Mouse (Mus musculus): ENCODE results near the gene Spen. TPM values are rescaled to one million over a fixed set of nuclear protein-coding genes. Genes with fewer than 3 reads are reported as not detected.

Spen gene
- total and polyA plus RNA-seq, 2 experiments from 2014 or later: 2.3 to 4.9 TPM

GRCm38 (mm10) chr4:141461576-141461975 lies 76.8 kb downstream of the Spen start:
- Histone ChIP-seq H3K27me3 (ENCODE audit: control insufficient read depth, insufficient read depth, low read length) (no peaks in the 10 kb centered on the region), H3K4me1 (ENCODE audit: control insufficient read depth, insufficient read depth) (peaks cover 8% of the 10 kb centered on the region; the same call in 1 of the 2 replicates), H3K27ac (ENCODE audit: low read depth) (no peak overlapping the region), H3K9me3 (replicated peaks; ENCODE audit: control insufficient read depth, low read length) (no peaks in the 10 kb centered on the region), H3K4me2 (ENCODE audit: low read depth, low read length) (no peak overlapping the region), H3K9ac (replicated peaks; ENCODE audit: low read depth, low read length) (no peak overlapping the region), H3K36me3 (replicated peaks; ENCODE audit: control insufficient read depth, insufficient read depth, low read length) (peaks cover 51% of the 10 kb centered on the region), H3K4me3 (ENCODE audit: low read depth, low read length) (no peak overlapping the region)
- no peak for ATAC-seq (ENCODE audit: insufficient read depth, low read depth)
- TF ChIP-seq EP300 (IDR thresholded peaks at IDR 0.05; ENCODE audit: low read depth) (no peak), CTCF (IDR thresholded peaks at IDR 0.05; ENCODE audit: low read depth) (no peak)
- no peak for DNase-seq (ENCODE audit: low spot score)
- WGBS: 86% methylated on average over 12 of the region's 12 CpGs

DNA sequence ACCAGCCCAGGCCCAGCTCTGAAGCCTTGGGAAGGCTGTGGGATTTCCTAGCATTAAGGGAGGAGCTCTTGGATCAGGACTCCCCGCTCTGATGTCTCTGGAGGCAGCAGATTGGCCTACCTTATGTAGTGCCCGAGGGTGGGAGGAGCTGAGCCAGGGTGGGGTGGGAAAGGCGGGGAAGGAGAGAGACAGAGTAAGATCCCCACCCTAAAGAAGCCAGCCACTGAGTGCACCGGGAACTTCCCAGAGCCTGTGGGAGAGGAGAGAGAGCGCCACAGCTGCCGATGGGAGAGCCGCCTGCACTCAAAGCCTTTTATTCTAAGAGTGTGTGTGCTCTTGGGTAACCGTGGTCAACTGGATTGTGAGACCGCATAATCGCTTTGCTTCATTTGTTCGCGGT lies 77.3 kb downstream of the Spen start:
- Histone ChIP-seq H3K4me1 (ENCODE audit: control insufficient read depth, insufficient read depth) (peaks cover 8% of the 10 kb centered on the region; the same call in 1 of the 2 replicates), H3K36me3 (replicated peaks; ENCODE audit: control insufficient read depth, insufficient read depth, low read length) (peaks cover 50% of the 10 kb centered on the region), H3K4me2 (ENCODE audit: low read depth, low read length) (no peak overlapping the region), H3K27ac (ENCODE audit: low read depth) (no peak overlapping the region), H3K27me3 (ENCODE audit: control insufficient read depth, insufficient read depth, low read length) (no peaks in the 10 kb centered on the region), H3K4me3 (ENCODE audit: low read depth, low read length) (no peak overlapping the region), H3K9me3 (replicated peaks; ENCODE audit: control insufficient read depth, low read length) (no peaks in the 10 kb centered on the region), H3K9ac (replicated peaks; ENCODE audit: low read depth, low read length) (no peak overlapping the region)
- 69% methylated on average over 12 of the region's 12 CpGs for WGBS
- TF ChIP-seq CTCF (IDR thresholded peaks at IDR 0.05; ENCODE audit: low read depth) (no peak), EP300 (IDR thresholded peaks at IDR 0.05; ENCODE audit: low read depth) (no peak)
- ATAC-seq (ENCODE audit: insufficient read depth, low read depth) (no peak), DNase-seq (ENCODE audit: low spot score) (no peak)

GRCm38 (mm10) chr4:141460481-141460880 lies 77.9 kb downstream of the Spen start:
- Histone ChIP-seq H3K4me1 (ENCODE audit: control insufficient read depth, insufficient read depth) (peaks cover 8% of the 10 kb centered on the region; the same call in 1 of the 2 replicates), H3K4me2 (ENCODE audit: low read depth, low read length) (no peak overlapping the region), H3K4me3 (ENCODE audit: low read depth, low read length) (no peak overlapping the region), H3K36me3 (replicated peaks; ENCODE audit: control insufficient read depth, insufficient read depth, low read length) (peaks cover 44% of the 10 kb centered on the region), H3K9ac (replicated peaks; ENCODE audit: low read depth, low read length) (no peak overlapping the region), H3K27ac (ENCODE audit: low read depth) (no peak overlapping the region), H3K9me3 (replicated peaks; ENCODE audit: control insufficient read depth, low read length) (no peaks in the 10 kb centered on the region), H3K27me3 (ENCODE audit: control insufficient read depth, insufficient read depth, low read length) (no peaks in the 10 kb centered on the region)
- no peak for DNase-seq (ENCODE audit: low spot score)
- no peak for ATAC-seq (ENCODE audit: insufficient read depth, low read depth)
- WGBS: 91% methylated on average over 4 of the region's 4 CpGs
- TF ChIP-seq EP300 (IDR thresholded peaks at IDR 0.05; ENCODE audit: low read depth) (no peak), CTCF (IDR thresholded peaks at IDR 0.05; ENCODE audit: low read depth) (no peak)

DNA sequence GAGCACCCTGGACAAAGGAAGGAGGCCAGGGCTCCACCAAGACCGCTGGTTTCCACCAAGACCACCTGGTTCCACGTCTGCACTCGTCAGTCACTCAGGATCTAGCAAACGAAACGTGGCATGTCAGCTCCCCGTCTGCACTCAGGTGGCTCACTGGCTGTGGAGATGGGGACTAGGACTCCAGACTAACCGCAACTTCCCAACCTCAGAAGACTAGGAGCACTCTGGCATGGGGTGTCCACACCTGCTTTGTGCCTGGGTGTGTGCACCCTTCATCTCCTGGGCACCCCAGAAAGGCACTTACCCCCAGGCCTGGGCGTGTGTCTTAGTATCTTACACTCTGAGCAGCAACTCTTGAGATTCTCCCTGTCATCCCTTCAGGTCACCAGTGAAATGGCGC lies 78.6 kb downstream of the Spen start:
- Histone ChIP-seq H3K27me3 (ENCODE audit: control insufficient read depth, insufficient read depth, low read length) (no peaks in the 10 kb centered on the region), H3K27ac (ENCODE audit: low read depth) (no peak overlapping the region), H3K36me3 (replicated peaks; ENCODE audit: control insufficient read depth, insufficient read depth, low read length) (peaks cover 37% of the 10 kb centered on the region), H3K4me1 (ENCODE audit: control insufficient read depth, insufficient read depth) (peaks cover 8% of the 10 kb centered on the region; the same call in 1 of the 2 replicates), H3K4me2 (ENCODE audit: low read depth, low read length) (no peak overlapping the region), H3K9me3 (replicated peaks; ENCODE audit: control insufficient read depth, low read length) (no peaks in the 10 kb centered on the region), H3K9ac (replicated peaks; ENCODE audit: low read depth, low read length) (no peak overlapping the region), H3K4me3 (ENCODE audit: low read depth, low read length) (no peak overlapping the region)
- ATAC-seq (ENCODE audit: insufficient read depth, low read depth) (no peak), DNase-seq (ENCODE audit: low spot score) (no peak)
- 89% methylated on average over 9 of the region's 9 CpGs for WGBS
- TF ChIP-seq CTCF (IDR thresholded peaks at IDR 0.05; ENCODE audit: low read depth) (no peak), EP300 (IDR thresholded peaks at IDR 0.05; ENCODE audit: low read depth) (no peak)

DNA sequence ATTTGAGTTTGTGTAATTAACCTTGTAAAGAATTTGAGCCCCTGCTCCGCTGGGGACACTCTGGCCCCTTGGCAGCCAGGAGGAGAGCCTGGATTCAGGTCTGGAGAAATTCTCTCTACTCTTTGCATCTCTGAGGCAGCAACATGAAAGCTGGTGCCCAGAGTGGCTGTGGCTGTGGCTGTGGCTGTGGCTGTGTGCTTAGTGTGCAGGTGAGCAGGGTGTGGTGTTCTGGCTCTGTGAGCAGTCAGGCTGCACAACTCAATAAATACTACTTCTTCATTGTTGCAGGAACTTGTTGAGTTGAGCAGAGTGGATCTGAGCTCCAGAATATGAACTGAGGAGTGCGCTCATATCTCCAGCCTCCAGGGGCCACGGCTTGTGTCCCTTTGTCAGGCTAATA lies 79.5 kb downstream of the Spen start:
- Histone ChIP-seq H3K9me3 (replicated peaks; ENCODE audit: control insufficient read depth, low read length) (no peaks in the 10 kb centered on the region), H3K9ac (replicated peaks; ENCODE audit: low read depth, low read length) (no peak overlapping the region), H3K4me3 (ENCODE audit: low read depth, low read length) (no peak overlapping the region), H3K27ac (ENCODE audit: low read depth) (no peak overlapping the region), H3K4me2 (ENCODE audit: low read depth, low read length) (no peak overlapping the region), H3K27me3 (ENCODE audit: control insufficient read depth, insufficient read depth, low read length) (no peaks in the 10 kb centered on the region), H3K4me1 (ENCODE audit: control insufficient read depth, insufficient read depth) (peaks cover 8% of the 10 kb centered on the region; the same call in 1 of the 2 replicates), H3K36me3 (replicated peaks; ENCODE audit: control insufficient read depth, insufficient read depth, low read length) (peaks cover 28% of the 10 kb centered on the region)
- DNase-seq (ENCODE audit: low spot score): no peak
- TF ChIP-seq CTCF (IDR thresholded peaks at IDR 0.05; ENCODE audit: low read depth) (no peak), EP300 (IDR thresholded peaks at IDR 0.05; ENCODE audit: low read depth) (no peak)
- no peak for ATAC-seq (ENCODE audit: insufficient read depth, low read depth)
- WGBS: 73% methylated on average over 3 of the region's 3 CpGs

DNA sequence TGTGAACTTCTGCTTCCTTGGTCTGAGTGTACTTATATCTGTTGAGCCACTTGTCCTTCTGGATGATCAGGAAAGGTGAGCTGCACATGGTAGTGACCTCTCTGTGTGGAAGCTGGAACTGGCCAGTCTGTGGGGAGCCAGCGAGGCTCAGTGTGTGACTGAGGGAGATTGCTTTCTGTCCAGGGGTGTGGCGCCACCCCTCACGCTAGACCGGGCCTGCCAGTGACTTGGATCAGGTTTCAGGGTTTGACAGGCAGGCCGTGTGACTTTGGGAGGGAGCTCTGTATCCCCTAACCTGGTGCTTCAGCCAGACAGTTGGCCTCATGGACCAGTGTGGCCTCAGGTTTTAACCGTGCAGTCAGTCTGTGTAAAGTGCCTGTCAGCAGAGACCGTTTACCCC lies 80.2 kb downstream of the Spen start:
- Histone ChIP-seq H3K4me1 (ENCODE audit: control insufficient read depth, insufficient read depth) (peaks cover 8% of the 10 kb centered on the region; the same call in 1 of the 2 replicates), H3K27ac (ENCODE audit: low read depth) (0 out of 2 replicates have a peak overlapping the region, but pooled peaks have one; percentile 30), H3K9me3 (replicated peaks; ENCODE audit: control insufficient read depth, low read length) (no peaks in the 10 kb centered on the region), H3K36me3 (replicated peaks; ENCODE audit: control insufficient read depth, insufficient read depth, low read length) (peaks cover 25% of the 10 kb centered on the region), H3K4me3 (ENCODE audit: low read depth, low read length) (no peak overlapping the region), H3K4me2 (ENCODE audit: low read depth, low read length) (no peak overlapping the region), H3K9ac (replicated peaks; ENCODE audit: low read depth, low read length) (no peak overlapping the region; the same call in 1 of the 2 replicates), H3K27me3 (ENCODE audit: control insufficient read depth, insufficient read depth, low read length) (no peaks in the 10 kb centered on the region)
- no peak for TF ChIP-seq EP300 (IDR thresholded peaks at IDR 0.05; ENCODE audit: low read depth)
- no peak for TF ChIP-seq CTCF (IDR thresholded peaks at IDR 0.05; ENCODE audit: low read depth)
- DNase-seq (ENCODE audit: low spot score) (peak; percentile 41), ATAC-seq (ENCODE audit: insufficient read depth, low read depth) (peak; percentile 65)
- 23% methylated on average over 7 of the region's 7 CpGs for whole genome bisulfite sequencing
